Mouse (Mus musculus): ENCODE data around the gene Flt3. TPM values are rescaled to one million over a fixed set of nuclear protein-coding genes. Genes with fewer than 3 reads are reported as not detected.

Flt3 gene
- total RNA-seq (2015) = 8.9 and 14.2 TPM in 2 replicates
- 18.3 and 22.9 TPM in 2 replicates for total RNA-seq (2017)

DNA sequence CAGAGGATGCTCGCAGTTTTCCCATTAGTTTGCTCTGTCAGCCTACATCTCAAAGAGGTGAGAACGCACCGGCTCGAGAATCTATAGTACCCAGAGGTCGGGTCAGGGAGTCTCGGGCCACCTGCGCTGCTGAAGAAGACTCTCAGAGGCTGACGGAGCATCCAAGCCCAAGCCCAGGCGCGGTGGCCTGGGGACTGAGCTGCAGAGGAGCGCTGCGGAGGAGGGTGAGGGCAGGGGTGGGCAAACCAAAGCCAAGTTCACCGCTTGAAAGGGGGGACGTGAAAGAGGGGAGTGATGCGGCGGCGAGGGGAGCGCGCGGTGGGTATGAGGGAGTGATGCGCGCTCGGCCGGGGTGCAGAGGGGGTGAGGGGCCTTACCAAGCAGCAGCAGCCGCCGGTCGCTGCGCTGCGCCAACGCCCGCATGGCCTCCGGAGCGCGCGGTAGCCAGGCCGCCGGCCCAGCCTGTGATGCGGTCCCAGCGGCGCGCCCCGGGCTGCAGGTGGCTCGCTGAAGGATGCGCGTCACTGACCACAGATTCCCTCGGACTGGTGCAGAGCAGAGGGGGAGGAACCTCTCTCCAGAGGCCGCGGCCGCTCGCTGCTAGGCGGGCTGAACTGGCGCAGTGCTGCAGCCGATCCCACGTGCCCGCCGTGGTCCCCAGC, at the start of gene Flt3:
Flt3 (minus strand) TSS at position 647 of the 662 bp plus-strand sequence.
- peak; percentile 92 for ATAC-seq (replicated peaks; ENCODE audit: poor library complexity)

DNA sequence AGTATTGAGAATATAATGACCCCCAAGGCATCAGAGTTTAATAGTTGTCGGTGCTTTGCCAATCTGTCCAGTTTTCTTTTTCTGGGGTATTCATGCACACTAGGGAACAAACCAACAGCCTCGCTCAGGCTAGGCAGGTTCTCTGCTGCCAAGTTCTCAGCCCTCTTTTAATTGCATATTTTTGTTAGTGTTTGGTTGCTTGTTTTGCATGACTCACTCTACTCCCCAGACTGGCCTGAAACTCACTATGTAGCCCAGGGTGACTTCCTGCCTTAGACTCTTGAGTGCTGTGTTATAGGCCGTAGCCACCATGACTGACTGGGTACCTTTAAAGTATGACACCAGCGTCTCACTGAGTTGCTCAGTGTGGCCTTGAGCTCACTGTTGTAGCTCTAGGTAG, 48.6 kb upstream of the Flt3 start:
- no peak for ATAC-seq (replicated peaks; ENCODE audit: poor library complexity)

DNA sequence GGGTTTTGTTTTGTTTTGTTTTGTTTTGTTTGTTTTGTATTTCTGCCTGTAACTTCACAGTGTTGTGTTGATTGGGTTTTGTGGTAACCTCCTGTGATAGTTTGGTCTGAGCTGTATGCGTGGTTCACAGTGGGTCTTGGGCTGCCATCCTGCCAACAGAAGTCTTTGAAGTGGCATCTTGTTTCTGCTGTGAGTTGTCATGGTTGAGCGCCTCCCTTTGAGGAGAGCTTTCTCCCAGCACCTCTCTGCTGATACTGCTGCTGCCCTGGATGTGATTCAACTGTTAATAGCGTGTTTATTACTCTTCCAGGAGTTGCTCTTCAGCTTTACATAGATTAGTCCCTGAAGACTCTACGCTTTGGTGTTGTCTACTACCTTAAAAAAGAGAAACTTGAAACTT, 48.2 kb upstream of the Flt3 start:
- ATAC-seq (replicated peaks; ENCODE audit: poor library complexity) = no peak

DNA sequence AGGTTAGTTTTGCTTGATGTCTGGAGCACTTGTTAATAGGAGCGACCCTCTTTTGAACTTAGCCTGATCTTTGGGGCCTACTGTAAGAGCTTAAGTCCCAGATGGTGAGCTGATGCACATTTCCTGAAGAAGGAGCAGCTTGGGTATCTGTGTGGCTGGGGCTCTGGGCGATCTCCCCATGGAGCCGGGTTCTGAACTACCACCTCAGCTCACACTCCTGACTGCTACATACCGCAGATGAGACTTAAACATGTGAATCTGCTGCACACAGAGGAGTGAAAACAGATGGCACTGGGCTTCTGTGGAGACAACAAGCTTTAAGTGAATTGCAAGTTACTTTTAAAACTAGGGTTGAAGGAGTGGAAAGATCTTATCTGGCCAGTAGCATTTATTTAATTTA, 45.0 kb upstream of the Flt3 start:
- no peak for ATAC-seq (replicated peaks; ENCODE audit: poor library complexity)

DNA sequence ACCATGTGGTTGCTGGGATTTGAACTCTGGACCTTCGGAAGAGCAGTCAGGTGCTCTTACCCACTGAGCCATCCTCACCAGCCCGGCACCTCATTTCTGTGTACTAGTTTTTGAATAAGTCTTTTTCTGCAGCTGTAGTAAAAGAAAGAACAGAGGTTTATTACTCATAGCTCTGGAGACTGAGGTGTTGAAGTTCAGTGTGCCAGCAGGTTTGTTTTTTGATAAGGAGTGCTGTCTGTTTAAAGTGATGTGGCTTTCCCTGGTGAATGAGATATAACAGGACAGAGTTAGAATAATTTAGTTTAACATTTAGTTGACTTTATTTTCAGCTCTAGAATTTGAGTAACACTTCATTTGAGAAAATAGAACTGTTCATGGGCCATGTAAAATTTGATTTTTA, 44.5 kb upstream of the Flt3 start:
- ATAC-seq (replicated peaks; ENCODE audit: poor library complexity) = peak; percentile 43

DNA sequence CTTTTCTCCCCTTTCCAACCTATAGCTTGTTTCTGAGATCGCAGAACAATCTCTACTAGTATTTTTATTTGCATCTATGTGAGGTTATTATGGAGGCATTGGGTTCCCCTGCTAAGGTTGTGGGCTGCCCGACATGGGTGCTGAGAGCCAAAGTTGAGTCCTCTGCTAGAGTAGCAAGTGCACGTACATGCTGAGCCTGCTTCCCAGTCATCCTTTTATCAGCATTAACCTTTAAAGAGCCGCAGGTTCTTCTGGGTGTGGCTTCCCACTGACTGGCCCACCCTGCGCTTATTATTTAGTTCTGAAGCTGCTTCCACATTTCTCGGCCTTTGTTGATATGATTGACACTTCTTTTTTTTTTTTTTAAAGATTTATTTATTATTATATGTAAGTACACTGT, 44.0 kb upstream of the Flt3 start:
- ATAC-seq (replicated peaks; ENCODE audit: poor library complexity) = peak; percentile 24

DNA sequence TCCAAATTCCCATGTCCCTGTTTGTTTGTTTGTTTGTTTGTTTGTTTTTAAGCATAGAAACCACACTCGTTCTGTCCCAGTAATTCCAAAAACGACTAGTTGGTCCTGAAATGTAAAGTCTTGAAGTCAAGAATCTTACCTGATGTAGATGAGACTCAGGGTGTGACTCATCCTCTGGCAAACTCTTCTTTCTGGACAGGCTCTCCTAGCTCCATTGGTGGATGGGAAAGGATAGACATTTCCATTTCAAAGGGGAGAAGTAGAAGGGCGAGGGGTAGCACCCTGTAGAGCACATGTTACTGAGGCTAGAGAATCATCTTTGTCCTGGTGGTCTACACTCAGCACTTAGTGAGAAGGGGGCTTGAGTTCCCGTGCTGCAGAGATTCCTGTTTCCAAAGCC, 42.5 kb upstream of the Flt3 start:
- no peak for ATAC-seq (replicated peaks; ENCODE audit: poor library complexity)

DNA sequence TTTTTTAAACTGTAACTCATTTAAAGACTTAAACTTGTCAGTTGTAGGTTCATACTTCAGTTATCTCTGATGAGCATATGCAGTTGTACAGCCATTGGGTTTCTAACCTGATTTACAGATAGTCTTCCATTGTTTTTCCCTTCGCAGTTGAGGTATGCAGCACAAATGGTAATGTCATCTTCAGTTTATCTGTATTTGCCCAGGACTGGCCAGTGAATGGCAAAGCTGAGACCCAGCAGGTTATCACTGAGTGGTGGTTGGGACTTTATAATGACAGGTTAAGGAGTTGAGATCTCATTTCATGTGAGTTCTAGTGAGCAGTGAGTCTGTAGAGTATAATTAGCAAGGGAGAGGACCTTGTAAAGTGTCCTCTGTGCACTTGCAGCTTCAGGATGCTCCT, 41.7 kb upstream of the Flt3 start:
- peak; percentile 68 for ATAC-seq (replicated peaks; ENCODE audit: poor library complexity)

DNA sequence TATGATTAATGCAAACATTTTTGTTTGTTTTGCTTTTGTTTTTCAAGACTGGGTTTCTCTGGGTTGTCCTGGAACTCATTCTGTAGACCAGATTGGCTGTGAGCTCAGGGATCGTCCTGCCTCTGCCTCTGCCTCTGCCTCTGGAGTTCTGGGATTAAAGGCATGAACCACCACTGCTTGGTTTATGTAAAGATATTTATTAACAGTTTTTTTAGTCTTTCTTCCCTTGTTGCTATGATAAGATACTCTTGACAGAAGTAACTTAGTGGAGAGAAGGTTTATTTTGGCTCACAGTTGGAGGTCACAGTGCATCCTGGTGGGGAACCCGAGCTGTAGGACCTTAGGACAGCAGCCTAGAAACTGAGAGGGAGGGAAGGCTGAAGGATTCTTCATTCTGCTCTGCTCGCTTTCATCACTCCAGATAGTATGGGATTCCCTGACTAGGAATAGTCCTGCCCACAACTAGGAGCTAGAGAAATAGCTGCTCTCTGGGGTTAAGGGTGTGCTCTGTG, 40.8 kb upstream of the Flt3 start:
- no peak for ATAC-seq (replicated peaks; ENCODE audit: poor library complexity)

DNA sequence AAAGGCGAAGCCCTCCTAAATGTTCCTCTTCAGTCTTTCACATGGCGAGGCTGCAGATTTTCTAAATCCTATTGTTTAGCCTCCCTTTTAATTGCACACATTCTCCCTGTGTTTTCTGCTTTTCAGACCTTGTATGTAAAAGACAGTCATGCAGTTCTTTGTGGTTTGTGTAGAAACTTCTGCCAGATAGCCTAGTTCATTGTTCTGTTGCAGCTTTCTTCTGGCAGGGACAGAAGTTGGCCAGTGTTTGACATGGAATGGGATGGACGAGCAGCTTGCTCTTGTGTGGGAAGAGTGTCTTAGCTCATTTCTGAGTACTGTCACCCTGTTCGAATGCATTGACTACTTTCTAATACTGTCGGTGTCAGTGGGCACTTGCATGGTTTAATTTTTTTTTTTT, 36.2 kb upstream of the Flt3 start:
- no peak for ATAC-seq (replicated peaks; ENCODE audit: poor library complexity)

DNA sequence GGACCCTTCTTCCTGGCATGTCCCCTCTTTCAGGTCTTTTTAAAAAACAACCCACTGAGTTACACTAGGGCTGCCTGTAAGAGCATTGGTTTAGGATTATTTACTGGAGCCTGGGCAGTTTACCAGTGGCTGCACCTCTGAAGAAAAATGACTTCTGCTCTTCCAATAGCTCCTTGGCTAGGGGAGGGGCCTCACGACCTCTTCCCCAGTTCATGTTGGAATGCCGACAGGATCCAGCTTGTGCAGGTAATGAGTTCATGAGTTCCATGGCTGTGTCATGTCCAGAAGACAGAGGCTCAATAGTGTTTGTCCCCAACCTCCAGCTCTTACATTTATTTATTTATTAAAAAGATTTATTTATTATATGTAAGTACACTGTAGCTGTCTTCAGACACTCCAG, 35.5 kb upstream of the Flt3 start:
- ATAC-seq (replicated peaks; ENCODE audit: poor library complexity) = no peak

DNA sequence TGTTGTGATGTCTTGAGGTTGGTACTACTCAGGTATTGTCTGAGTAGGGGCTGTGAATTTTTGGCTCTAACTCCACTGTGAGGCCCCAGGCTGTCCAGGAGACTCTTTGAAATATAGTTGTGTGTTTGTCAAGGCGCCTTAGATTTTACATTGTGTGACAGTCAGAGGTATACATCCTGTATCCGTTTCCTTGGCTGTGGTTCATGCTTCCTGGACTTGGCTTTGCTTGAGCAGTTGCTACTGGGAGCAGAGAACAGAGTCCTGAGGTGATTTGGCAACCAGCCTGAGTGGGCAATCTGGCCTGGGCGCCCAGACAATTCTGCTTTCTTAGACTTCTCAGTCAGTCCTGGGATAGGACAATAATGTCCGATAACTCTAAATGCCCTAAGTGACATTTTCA, 34.9 kb upstream of the Flt3 start:
- ATAC-seq (replicated peaks; ENCODE audit: poor library complexity) = peak; percentile 30

DNA sequence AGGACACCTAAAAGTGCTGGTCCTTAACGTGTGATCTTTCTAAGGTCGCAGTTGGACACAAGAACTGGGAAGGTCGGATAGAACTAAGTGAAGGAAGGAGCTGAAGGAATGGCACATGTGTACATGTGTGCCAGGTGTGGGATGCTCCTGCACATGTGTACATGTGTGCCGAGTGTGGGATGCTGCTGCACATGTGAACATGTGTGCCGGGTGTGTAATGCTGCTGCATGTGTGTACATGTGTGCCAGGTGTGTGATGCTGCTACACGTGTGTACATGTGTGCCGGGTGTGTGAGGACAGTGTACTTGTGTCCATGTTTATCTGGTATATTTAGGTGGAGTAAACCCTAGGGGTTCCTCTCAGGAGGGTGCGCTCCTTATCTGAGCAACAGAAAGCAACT, 32.6 kb upstream of the Flt3 start:
- ATAC-seq (replicated peaks; ENCODE audit: poor library complexity) = no peak

DNA sequence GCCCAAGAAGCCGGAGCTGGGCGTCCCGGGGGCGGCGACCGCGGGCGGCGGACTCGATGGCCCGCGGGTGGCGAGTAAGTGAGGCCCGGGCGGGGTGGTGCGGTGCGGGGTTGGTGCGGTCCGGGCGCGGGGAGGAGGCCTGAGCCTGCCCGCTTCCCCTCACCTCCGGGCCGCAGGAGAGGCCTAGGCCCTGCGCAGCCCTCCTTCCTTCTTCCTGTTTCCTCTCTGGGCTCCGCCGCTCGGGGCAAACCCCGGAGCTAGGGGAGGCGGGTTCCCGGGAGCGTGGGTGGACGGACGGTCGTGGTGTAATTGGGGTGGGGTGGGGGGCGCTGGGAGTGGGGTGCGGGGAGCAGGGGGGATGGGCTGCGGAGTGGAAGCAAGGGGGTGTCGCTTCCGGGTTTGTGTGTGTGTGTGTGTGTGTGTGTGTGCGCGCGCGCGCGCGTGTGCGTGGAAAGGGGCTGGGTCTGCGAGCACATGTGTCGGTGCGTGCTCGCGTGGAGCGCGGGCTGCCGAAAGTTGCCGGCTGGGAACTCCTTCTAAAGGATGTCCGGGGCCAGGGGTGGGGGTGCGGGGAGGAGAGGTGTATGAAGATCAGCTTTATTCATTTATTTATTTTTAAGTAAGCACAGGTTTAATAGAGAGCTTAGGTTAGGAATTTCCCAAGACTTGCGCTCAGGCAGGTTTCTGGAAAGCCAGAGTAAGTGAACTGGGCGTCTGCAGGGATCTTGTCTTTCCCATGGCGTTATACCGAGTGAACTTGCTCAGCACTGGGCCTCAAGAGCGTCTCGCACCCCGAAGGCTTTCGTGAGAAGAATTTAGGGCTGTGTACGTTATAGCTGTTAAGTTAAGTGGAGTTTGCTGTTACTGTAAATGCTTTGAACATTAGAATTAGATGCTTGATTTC, 30.9 kb upstream of the Flt3 start:
- peak; percentile 42 for ATAC-seq (replicated peaks; ENCODE audit: poor library complexity)

DNA sequence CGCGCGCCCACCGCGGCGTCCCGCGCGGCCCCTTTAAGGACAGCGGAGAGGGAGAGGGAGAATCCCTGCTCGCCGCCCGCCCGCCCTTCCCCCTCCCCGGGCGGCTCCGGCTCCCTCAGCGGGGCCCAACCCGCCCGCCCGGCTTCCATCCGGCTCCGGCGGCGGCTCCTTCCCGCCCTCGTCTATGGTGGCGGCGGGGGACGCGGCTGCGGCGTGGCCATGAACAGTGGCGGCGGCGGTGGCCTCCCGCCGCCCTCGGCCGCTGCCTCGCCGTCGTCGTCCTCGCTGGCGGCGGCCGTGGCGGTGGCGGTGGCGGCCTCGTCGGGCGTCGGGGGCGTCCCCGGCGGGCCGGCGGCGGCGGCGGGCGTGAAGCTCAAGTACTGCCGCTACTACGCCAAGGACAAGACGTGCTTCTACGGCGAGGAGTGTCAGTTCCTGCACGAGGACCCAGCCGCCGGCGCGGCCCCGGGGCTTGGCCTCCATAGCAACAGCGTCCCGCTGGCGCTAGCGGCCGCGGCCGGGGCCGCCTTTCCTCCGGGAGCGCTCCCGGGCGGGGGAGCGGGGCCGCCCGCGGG, 30.2 kb upstream of the Flt3 start:
- ATAC-seq (replicated peaks; ENCODE audit: poor library complexity) = no peak

DNA sequence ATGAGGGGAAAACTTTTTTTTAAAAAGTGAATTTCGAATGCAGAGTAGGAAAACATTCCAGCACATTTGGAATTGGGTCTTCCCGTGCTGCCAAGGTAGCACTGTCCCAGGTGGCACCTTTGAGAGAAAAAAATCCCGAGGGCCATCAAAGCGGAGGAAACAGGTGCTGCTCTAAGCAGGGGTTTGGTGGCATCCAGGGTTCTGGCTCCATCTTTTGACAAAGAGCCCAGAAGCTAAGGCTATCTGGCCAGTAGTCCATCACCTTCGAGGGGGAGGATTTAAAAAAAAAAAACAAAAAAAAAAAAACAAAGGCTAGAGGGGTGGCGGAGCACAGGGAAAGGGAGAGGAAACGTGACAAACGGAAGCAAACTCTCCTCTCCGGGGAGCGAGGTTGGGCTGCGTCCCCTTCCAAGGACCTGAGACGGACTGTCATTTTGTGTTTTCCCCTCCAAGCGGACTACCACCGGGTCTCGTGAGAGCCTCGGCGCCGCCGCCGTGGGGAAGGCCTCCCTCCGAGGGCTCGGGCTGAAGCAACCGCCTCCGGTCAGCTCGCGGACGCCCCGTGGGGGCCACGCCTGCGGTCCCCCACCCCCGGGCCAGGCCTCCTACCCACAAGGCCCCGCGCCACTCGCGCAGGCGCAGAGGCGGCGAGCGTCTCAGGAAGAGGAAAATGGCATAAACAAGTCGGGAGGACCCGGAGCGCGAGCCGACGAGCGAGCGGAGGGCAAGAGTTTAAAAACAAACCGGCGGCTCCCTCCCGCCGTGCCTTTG, 29.4 kb upstream of the Flt3 start, which contains the start of gene Pan3:
Pan3 (plus strand) TSS at position 627 of the 771 bp plus-strand sequence.
- peak; percentile 55 for ATAC-seq (replicated peaks; ENCODE audit: poor library complexity)

DNA sequence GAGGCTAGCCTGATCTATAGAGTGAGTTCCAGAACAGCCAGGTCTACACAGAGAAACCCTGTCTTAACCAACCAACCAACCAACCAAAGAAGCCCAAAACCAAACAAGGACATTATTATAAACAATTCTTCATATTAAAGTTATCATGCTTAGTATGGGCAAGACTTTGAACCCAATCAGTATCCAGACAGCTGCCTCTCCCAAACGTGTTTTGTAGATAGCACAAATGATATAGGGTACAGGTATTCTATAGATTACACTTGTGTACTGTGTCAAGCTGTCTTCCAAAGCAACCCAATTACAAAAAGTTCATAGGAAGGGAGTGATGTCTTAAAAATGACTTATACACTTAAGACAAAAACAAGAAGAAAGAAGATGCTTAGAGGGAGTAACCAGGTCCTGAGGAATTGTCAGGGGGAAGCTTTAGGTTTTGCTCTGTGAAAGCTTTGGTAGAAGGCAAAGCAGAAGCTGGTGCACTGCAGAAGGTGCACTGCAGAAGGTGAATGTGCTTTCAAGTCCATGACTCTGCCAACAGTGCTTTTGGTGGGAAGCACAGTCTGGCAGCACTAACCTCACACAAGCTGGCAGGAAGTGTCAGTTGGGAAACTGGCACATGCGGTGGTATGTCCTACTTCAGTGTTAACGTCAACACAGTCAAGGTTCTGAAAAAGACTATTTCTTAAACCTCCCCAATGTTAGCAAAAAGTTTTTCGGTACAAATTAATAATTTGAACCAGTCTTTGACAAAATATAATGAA, 25.9 kb upstream of the Flt3 start:
- ATAC-seq (replicated peaks; ENCODE audit: poor library complexity) = peak; percentile 62

DNA sequence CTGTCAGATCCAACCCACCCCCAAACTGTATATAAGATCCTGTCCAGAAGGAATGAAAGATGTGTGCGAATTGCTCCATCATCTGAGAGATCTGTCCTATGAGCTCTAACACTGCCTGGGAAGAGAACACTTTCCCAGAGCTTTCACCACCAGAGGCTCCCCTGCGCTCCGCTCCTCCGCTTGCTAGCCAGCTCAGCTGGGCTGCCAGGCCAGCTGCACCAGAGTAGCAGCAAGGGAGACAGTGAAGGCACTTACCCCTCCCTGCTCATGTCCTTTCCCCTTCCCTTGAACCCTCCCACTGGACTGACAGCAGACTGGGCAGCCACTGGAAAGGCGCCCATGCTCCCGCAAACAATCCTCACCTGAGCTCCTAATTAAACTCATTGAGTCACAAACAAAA, 23.3 kb upstream of the Flt3 start:
- no peak for ATAC-seq (replicated peaks; ENCODE audit: poor library complexity)

DNA sequence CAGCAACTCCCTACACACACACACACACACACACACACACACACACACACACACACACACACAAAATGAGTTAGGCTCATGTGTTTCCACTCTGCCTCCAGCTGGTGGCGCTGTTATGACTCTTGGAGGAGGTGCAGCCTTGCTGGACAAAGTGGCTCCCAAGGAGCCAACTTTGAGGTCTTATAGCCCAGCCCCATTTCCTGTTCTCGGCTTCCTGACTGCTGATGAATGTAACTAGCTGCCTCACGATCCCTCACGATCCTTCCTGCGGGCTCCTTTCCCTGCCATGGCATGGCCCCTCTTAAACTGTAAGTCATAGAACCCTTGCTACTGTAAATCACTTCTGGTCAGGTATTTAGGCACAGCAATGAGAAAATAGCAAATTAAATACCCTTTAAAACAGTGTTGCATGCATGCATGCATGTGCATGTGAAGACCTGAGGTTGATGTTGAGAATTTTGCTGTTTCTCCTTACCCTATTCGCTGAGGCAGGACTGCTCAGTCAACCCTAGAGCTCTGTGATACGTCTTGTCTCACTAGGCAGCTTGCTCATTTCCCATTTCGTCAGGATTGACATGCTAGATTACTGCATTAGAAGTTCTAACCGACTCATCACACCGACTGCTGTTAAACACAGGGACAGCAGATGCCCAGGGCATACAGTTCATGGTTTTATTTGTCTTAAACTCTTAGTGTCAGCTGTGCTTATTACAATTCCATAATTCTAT, 18.3 kb upstream of the Flt3 start:
- peak; percentile 89 for ATAC-seq (replicated peaks; ENCODE audit: poor library complexity)

DNA sequence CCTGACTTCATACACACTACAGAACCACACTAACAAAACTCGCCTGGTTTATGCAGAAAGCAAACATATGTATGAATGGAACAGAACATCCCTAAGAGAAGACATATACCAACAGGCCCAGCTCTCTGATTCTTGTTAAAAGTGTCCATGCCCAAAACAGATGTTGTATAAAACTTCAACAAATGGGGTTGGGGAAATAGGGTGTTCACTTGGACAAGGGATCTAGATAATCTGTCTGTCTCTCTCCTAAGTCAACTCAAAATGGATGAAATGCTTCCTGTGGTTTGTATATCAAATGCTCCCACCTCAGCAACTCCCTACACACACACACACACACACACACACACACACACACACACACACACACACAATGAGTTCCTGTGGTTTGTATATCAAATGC, 17.7 kb upstream of the Flt3 start:
- ATAC-seq (replicated peaks; ENCODE audit: poor library complexity) = no peak
